Mouse (Mus musculus) cerebellum, postnatal 4 days (tissue): ENCODE measurements around the gene Zmiz1.

Experiments used
- DNase-seq, 2 experiments: peaks; one replicate each; pipeline ENCODE4 v3.0.0; 2022; ENCODE audit warnings: low spot score in 2 of 2, mixed read lengths in 1 of 2

The Zmiz1 gene

GRCm38 (mm10) chr14:25686216-25686945 lies 227.4 kb downstream of the Zmiz1 start:
- no peak for DNase-seq

GRCm38 (mm10) chr14:25686983-25687901 lies 228.3 kb downstream of the Zmiz1 start:
- DNase-seq, result no peak

- no peak for DNase-seq
Measured at GRCm38 (mm10) chr14:25693271-25693887, 234.4 kb downstream of the Zmiz1 start.

GRCm38 (mm10) chr14:25693888-25694568 lies 235.0 kb downstream of the Zmiz1 start, which contains the start of gene Ppif:
Gene Ppif, plus strand, starts transcription at chr14:25694154.
- peak; percentile 99 for DNase-seq

GRCm38 (mm10) chr14:25694569-25694897 lies 235.5 kb downstream of the Zmiz1 start:
- no peak for DNase-seq

- no peak for DNase-seq
Measured at GRCm38 (mm10) chr14:25695059-25695458, 236.1 kb downstream of the Zmiz1 start.

- no peak for DNase-seq
Measured at GRCm38 (mm10) chr14:25696356-25696755, 237.4 kb downstream of the Zmiz1 start.

- peak in 1 of 2 experiments; percentile 46 for DNase-seq
Measured at GRCm38 (mm10) chr14:25701986-25702385, 243.0 kb downstream of the Zmiz1 start.

GRCm38 (mm10) chr14:25707691-25708181 lies 248.8 kb downstream of the Zmiz1 start:
- peak; percentile 43 to 60 for DNase-seq

GRCm38 (mm10) chr14:25708451-25708850 lies 249.5 kb downstream of the Zmiz1 start:
- DNase-seq, result no peak

GRCm38 (mm10) chr14:25708917-25709316 lies 249.9 kb downstream of the Zmiz1 start:
- DNase-seq, result no peak

GRCm38 (mm10) chr14:25710073-25710472 lies 251.1 kb downstream of the Zmiz1 start:
- DNase-seq, result no peak

GRCm38 (mm10) chr14:25710681-25711080 lies 251.7 kb downstream of the Zmiz1 start:
- no peak for DNase-seq

- no peak for DNase-seq
Measured at GRCm38 (mm10) chr14:25711177-25711576, 252.2 kb downstream of the Zmiz1 start.

- no peak for DNase-seq
Measured at GRCm38 (mm10) chr14:25711602-25712001, 252.6 kb downstream of the Zmiz1 start.

GRCm38 (mm10) chr14:25713443-25713842 lies 254.5 kb downstream of the Zmiz1 start:
- DNase-seq, result peak in 1 of 2 experiments; percentile 42
